Mouse (Mus musculus): ENCODE measurements around the gene Cdkal1. TPM values are rescaled to one million over a fixed set of nuclear protein-coding genes. Genes with fewer than 3 reads are reported as not detected.

The Cdkal1 gene
- total RNA-seq, 2 experiments from 2014 or later, result 18.4 to 18.8 TPM

- DNase-seq (ENCODE audit: low spot score in 2 of 2), result no peak
Measured at GRCm38 (mm10) chr13:29281556-29281955, 573.9 kb downstream of the Cdkal1 start.

- no peak for DNase-seq (ENCODE audit: low spot score in 2 of 2)
Measured at GRCm38 (mm10) chr13:29278156-29278555, 577.3 kb downstream of the Cdkal1 start.

- peak; percentile 63 to 71 for DNase-seq (ENCODE audit: low spot score in 2 of 2)
Measured at GRCm38 (mm10) chr13:29274296-29274695, 581.2 kb downstream of the Cdkal1 start.

GRCm38 (mm10) chr13:29273693-29274221 is 581.7 kb downstream of the Cdkal1 start:
- peak; percentile 36 to 71 for DNase-seq (ENCODE audit: low spot score in 2 of 2)

- DNase-seq (ENCODE audit: low spot score in 2 of 2), result no peak
Measured at GRCm38 (mm10) chr13:29271451-29271850, 584.0 kb downstream of the Cdkal1 start.

- no peak for DNase-seq (ENCODE audit: low spot score in 2 of 2)
Measured at GRCm38 (mm10) chr13:29264015-29264711, 591.3 kb downstream of the Cdkal1 start.

GRCm38 (mm10) chr13:29262164-29262563 is 593.3 kb downstream of the Cdkal1 start:
- no peak for DNase-seq (ENCODE audit: low spot score in 2 of 2)

GRCm38 (mm10) chr13:29248535-29248934 is 606.9 kb downstream of the Cdkal1 start:
- DNase-seq (ENCODE audit: low spot score in 2 of 2), result no peak

GRCm38 (mm10) chr13:29247800-29248199 is 607.7 kb downstream of the Cdkal1 start:
- DNase-seq (ENCODE audit: low spot score in 2 of 2), result no peak

GRCm38 (mm10) chr13:29235065-29235464 is 620.4 kb downstream of the Cdkal1 start:
- DNase-seq (ENCODE audit: low spot score in 2 of 2), result no peak

- DNase-seq (ENCODE audit: low spot score in 2 of 2), result no peak
Measured at GRCm38 (mm10) chr13:29234442-29234841, 621.0 kb downstream of the Cdkal1 start.

- no peak for DNase-seq (ENCODE audit: low spot score in 2 of 2)
Measured at GRCm38 (mm10) chr13:29233970-29234369, 621.5 kb downstream of the Cdkal1 start.

GRCm38 (mm10) chr13:29232681-29233080 is 622.8 kb downstream of the Cdkal1 start:
- DNase-seq (ENCODE audit: low spot score in 2 of 2), result no peak

- no peak for DNase-seq (ENCODE audit: low spot score in 2 of 2)
Measured at GRCm38 (mm10) chr13:29224815-29225214, 630.7 kb downstream of the Cdkal1 start.

- DNase-seq (ENCODE audit: low spot score in 2 of 2), result no peak
Measured at GRCm38 (mm10) chr13:29222261-29222838, 633.1 kb downstream of the Cdkal1 start.

- no peak for DNase-seq (ENCODE audit: low spot score in 2 of 2)
Measured at GRCm38 (mm10) chr13:29221646-29222045, 633.8 kb downstream of the Cdkal1 start.

GRCm38 (mm10) chr13:29218594-29219230 is 636.8 kb downstream of the Cdkal1 start:
- no peak for DNase-seq (ENCODE audit: low spot score in 2 of 2)

- DNase-seq (ENCODE audit: low spot score in 2 of 2), result no peak
Measured at GRCm38 (mm10) chr13:29210159-29211021, 645.1 kb downstream of the Cdkal1 start.

GRCm38 (mm10) chr13:29208749-29209148 is 646.7 kb downstream of the Cdkal1 start:
- DNase-seq (ENCODE audit: low spot score in 2 of 2), result no peak

- no peak for DNase-seq (ENCODE audit: low spot score in 2 of 2)
Measured at GRCm38 (mm10) chr13:29203856-29204255, 651.6 kb downstream of the Cdkal1 start.

- no peak for DNase-seq (ENCODE audit: low spot score in 2 of 2)
Measured at GRCm38 (mm10) chr13:29203426-29203825, 652.0 kb downstream of the Cdkal1 start.
